Mouse (Mus musculus) CH12.LX (cell line): ENCODE data around the gene Slc44a1.

Experiments
- CHD2 ChIP-seq: IDR thresholded peaks from 2 replicates; pipeline ENCODE4 v1.6.1; 2011; ENCODE audit warnings: low read length, improper control_type of control experiment
- CTCF ChIP-seq, 2 experiments: IDR thresholded peaks in 1 of 2; conservative IDR thresholded peaks in 1 of 2; 2 replicates each; pipeline ENCODE4 v1.5.1; 2011 to 2012; ENCODE audit warnings: low read depth in 2 of 2, low read length in 2 of 2, improper control_type of control experiment in 1 of 2, inconsistent platforms in 1 of 2, mild to moderate bottlenecking in 1 of 2, moderate library complexity in 1 of 2
- E2F4 ChIP-seq: IDR thresholded peaks from 2 replicates; pipeline ENCODE4 v1.6.1; 2011; ENCODE audit warnings: low read depth, low read length, improper control_type of control experiment; ENCODE audit not compliant: insufficient replicate concordance
- EP300 ChIP-seq: IDR thresholded peaks from 2 replicates; pipeline ENCODE4 v1.6.1; 2011; ENCODE audit warnings: low read length, improper control_type of control experiment
- ETS1 ChIP-seq: conservative IDR thresholded peaks from 2 replicates; pipeline ENCODE4 v1.6.1; 2012; ENCODE audit warnings: low read depth, mild to moderate bottlenecking, inconsistent platforms, low read length, improper control_type of control experiment, moderate library complexity
- HCFC1 ChIP-seq: IDR thresholded peaks from 2 replicates; pipeline ENCODE4 v1.6.1; 2012; ENCODE audit warnings: low read depth, mild to moderate bottlenecking, inconsistent platforms, low read length, improper control_type of control experiment
- MAFK ChIP-seq: IDR thresholded peaks from 2 replicates; pipeline ENCODE4 v1.6.1; 2011; ENCODE audit warnings: low read length, improper control_type of control experiment; ENCODE audit not compliant: insufficient replicate concordance
- MAX ChIP-seq: IDR thresholded peaks from 2 replicates; pipeline ENCODE4 v1.6.1; 2011; ENCODE audit warnings: low read length, improper control_type of control experiment
- MYC ChIP-seq: IDR thresholded peaks from 2 replicates; pipeline ENCODE4 v1.6.1; 2011; ENCODE audit warnings: low read depth, mild to moderate bottlenecking, improper control_type of control experiment, low read length
- POLR2A ChIP-seq: IDR thresholded peaks from 2 replicates; pipeline ENCODE4 v1.6.1; 2011; ENCODE audit warnings: low read depth, mild to moderate bottlenecking, improper control_type of control experiment, low read length
- RCOR1 ChIP-seq: conservative IDR thresholded peaks from 2 replicates; pipeline ENCODE4 v1.6.1; 2012; ENCODE audit warnings: low read depth, mild to moderate bottlenecking, inconsistent platforms, low read length, improper control_type of control experiment
- SIN3A ChIP-seq: IDR thresholded peaks from 2 replicates; pipeline ENCODE4 v1.6.1; 2012; ENCODE audit warnings: low read length, improper control_type of control experiment, inconsistent platforms

GRCm38 (mm10) chr4:53588936-53589335 lies 148.7 kb downstream of the Slc44a1 start:
- TF ChIP-seq POLR2A = no peak
- TF ChIP-seq CTCF (conservative IDR thresholded peaks at IDR 0.05 in 1 of 2, IDR thresholded peaks at IDR 0.05 in 1 of 2; ENCODE audit: low read depth in 2 of 2, low read length in 2 of 2) = no peak
- TF ChIP-seq MAFK = no peak
- no peak for TF ChIP-seq HCFC1
- TF ChIP-seq EP300 = no peak
- no peak for TF ChIP-seq MYC
- TF ChIP-seq CHD2 = no peak
- TF ChIP-seq RCOR1 = no peak
- no peak for TF ChIP-seq SIN3A
- no peak for TF ChIP-seq MAX
- no peak for TF ChIP-seq E2F4
- no peak for TF ChIP-seq ETS1
